Mouse (Mus musculus) embryonic fibroblast, embryonic 13.5 days (primary cell): ENCODE measurements around the gene Lrrn4cl.
A peak's percentile ranks its signal among the peaks of the same experiment; 100 is the strongest.

Source experiments
- CTCF ChIP-seq: IDR thresholded peaks from 2 replicates; pipeline ENCODE4 v1.5.1; 2011; ENCODE audit warnings: mild to moderate bottlenecking, control low read depth, low read length, moderate library complexity, borderline replicate concordance; ENCODE audit not compliant: insufficient read depth
- POLR2A ChIP-seq: IDR thresholded peaks from 2 replicates; pipeline ENCODE4 v1.6.1; 2011; ENCODE audit warnings: low read depth, mild to moderate bottlenecking, control low read depth, low read length, moderate library complexity

DNA sequence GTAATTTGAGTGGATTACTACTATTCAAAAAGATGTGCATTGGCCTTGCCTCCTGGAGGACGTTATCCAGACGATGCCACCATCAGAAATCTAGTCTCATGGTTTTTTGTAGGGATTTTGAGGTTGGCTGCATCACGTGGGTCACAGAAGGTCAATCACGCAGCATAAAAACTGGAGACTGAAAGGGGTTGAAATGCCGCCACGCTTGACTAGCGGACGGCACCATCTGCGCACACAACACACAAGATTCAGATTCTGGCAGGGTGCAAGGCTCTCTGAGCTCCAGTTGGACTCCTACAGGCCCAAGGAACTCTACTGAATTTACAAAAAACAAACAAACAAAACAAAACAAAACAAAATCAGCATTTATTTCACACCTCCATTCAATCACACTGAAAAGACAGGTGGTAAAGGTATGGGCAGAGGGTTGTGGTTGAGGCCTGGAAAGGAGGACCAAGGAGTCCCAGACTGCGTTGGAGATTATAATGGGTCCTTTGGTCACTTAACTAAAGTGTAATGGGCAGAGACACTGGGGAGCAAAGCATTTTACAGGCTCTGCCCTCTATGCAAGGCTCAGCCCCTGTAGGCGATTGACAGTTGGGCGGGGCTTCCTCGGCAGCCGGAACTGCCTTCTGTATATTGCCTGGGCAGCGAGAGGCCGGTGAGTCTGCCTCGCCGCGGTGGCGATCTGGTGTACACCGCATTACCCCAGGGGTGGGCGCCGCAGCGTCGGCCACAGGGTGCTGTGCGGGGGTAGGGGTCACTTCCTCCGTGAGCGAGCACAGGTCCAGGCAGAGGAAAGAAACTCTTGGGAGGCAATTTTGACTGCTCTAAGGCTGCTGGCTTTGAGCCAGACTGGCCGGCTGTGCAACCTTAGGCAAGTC lies 10.4 kb upstream of the Lrrn4cl start:
- TF ChIP-seq POLR2A (peak; percentile 85), CTCF (no peak)
